Mouse (Mus musculus) liver, postnatal 0 days (tissue): ENCODE measurements around the gene Hectd2. TPM values are rescaled to one million over a fixed set of nuclear protein-coding genes. Genes with fewer than 3 reads are reported as not detected.
A peak's percentile ranks its signal among the peaks of the same experiment; 100 is the strongest.

Experiments used
- ATAC-seq: fragments of 200-750 bp; cut with Nextera tagmentation; 2 replicates; pipeline ENCODE4 v1.8.0; 2017; ENCODE audit warnings: mild to moderate bottlenecking, moderate library complexity
- DNase-seq: peaks from one replicate; pipeline ENCODE4 v3.0.0-alpha.2; 2016
- H3K27ac ChIP-seq: fragments of 300-500 bp; sonication (generic); 2 replicates; pipeline ENCODE4 v1.5.1; 2014; ENCODE audit warnings: antibody characterized with exemption, moderate library complexity, mild to moderate bottlenecking, low read depth
- H3K27me3 ChIP-seq: fragments of 300-500 bp; sonication (generic); 2 replicates; pipeline ENCODE4 v1.6.1; 2014; ENCODE audit warnings: low read length, control low read depth, mixed read lengths; ENCODE audit not compliant: insufficient read depth
- H3K36me3 ChIP-seq: fragments of 300-500 bp; sonication (generic); replicated peaks from 2 replicates; pipeline ENCODE4 v1.6.1; 2014; ENCODE audit warnings: mild to moderate bottlenecking, control low read depth, low read length, moderate library complexity, mixed read lengths; ENCODE audit not compliant: insufficient read depth
- H3K4me1 ChIP-seq: fragments of 300-500 bp; sonication (generic); 2 replicates; pipeline ENCODE4 v1.6.1; 2014; ENCODE audit warnings: antibody characterized with exemption, mild to moderate bottlenecking, control low read depth; ENCODE audit not compliant: insufficient read depth
- H3K4me2 ChIP-seq: fragments of 300-500 bp; sonication (generic); 2 replicates; pipeline ENCODE4 v1.6.1; 2014; ENCODE audit warnings: low read depth, mild to moderate bottlenecking, low read length, moderate library complexity, mixed read lengths
- H3K4me3 ChIP-seq: fragments of 300-500 bp; sonication (generic); 2 replicates; pipeline ENCODE4 v1.5.1; 2014; ENCODE audit warnings: low read depth, low read length
- H3K9ac ChIP-seq: fragments of 300-500 bp; sonication (generic); replicated peaks from 2 replicates; pipeline ENCODE4 v1.6.1; 2014; ENCODE audit warnings: mild to moderate bottlenecking, moderate library complexity
- H3K9me3 ChIP-seq: fragments of 300-500 bp; sonication (generic); 2 replicates; pipeline ENCODE4 v1.6.1; 2016; ENCODE audit warnings: mild to moderate bottlenecking, control low read depth, low read length, mixed read lengths
- CTCF ChIP-seq: sonication (generic); IDR thresholded peaks from 2 replicates; pipeline ENCODE4 v1.5.1; 2016; ENCODE audit warnings: antibody characterized with exemption, low read depth
- EP300 ChIP-seq: IDR thresholded peaks from 2 replicates; pipeline ENCODE4 v1.6.1; 2016; ENCODE audit warnings: antibody characterized with exemption, low read depth, mild to moderate bottlenecking
- WGBS: fragments of 180-500 bp; shearing (Covaris S2); extraction: QIAGEN DNeasy Blood & Tissue Kit; methylation state at CpG from one replicate; pipeline ENCODE4 v1.1.7; 2014; ENCODE audit not compliant: insufficient replicate concordance; 5-methylcytosine and 5-hydroxymethylcytosine counted together
- polyA plus RNA-seq: library from polyadenylated mRNA; unstranded; fragments of >200 nt; fragmentation: Nextera tagmentation; extraction: Ambion mirVana; gene quantifications from 2 replicates; pipeline ENCODE4 v1.2.1, GENCODE M21; 2015

Hectd2 gene
- polyA plus RNA-seq, 1 experiment from 2014 or later, result 1.00 TPM

DNA sequence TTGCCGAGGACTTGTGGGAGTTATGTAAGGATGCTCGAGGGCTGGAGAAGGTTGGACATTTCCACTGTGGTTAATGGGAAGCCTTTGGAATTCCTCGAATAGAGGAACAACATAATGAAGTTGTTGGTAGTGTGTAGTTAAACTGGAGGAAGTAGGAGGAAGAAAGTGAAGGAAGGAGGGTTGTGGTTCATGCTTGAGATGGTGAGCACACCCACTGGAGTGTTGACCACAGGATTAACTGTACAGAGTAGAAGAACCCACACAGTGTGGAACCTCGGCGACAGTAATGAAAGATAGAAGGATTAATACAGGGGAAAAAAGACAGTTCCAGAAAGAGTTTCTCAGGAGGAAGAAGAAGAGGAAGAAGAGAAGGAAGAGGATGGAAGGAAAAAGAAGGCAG lies 4.9 kb downstream of the Hectd2 start:
- H3K9me3 ChIP-seq, result no peaks in the 10 kb centered on the region
- no peak overlapping the region for H3K9ac ChIP-seq
- H3K27me3 ChIP-seq, result peaks cover 8% of the 10 kb centered on the region; the same call in 1 of the 2 replicates
- H3K36me3 ChIP-seq, result no peaks in the 10 kb centered on the region
- 43% methylated on average over 5 of the region's 5 CpGs for WGBS
- H3K4me1 ChIP-seq, result no peaks in the 10 kb centered on the region
- no peak overlapping the region for H3K4me2 ChIP-seq
- TF ChIP-seq EP300 (no peak), CTCF (no peak)
- no peak overlapping the region for H3K4me3 ChIP-seq
- DNase-seq, result no peak
- ATAC-seq, result no peak
- H3K27ac ChIP-seq, result no peak overlapping the region

- no peak for ATAC-seq
- Histone ChIP-seq H3K4me1 (no peaks in the 10 kb centered on the region), H3K4me2 (no peak overlapping the region), H3K4me3 (no peak overlapping the region), H3K9ac (no peak overlapping the region), H3K27me3 (peaks cover 3% of the 10 kb centered on the region; the same call in 1 of the 2 replicates), H3K27ac (no peak overlapping the region), H3K9me3 (no peaks in the 10 kb centered on the region), H3K36me3 (no peaks in the 10 kb centered on the region)
- peak; percentile 43; the same call in 1 of the 2 replicates for TF ChIP-seq CTCF
- no peak for TF ChIP-seq EP300
- no peak for DNase-seq
- WGBS, result 16% methylated on average over 2 of the region's 2 CpGs
These were observed 5.7 kb downstream of the Hectd2 start for GRCm38 (mm10) chr19:36560160-36560559.

GRCm38 (mm10) chr19:36561171-36561570 lies 6.7 kb downstream of the Hectd2 start:
- H3K9ac ChIP-seq, result no peak overlapping the region
- DNase-seq (no peak), ATAC-seq (no peak)
- no peak overlapping the region for H3K4me3 ChIP-seq
- H3K4me2 ChIP-seq, result no peak overlapping the region; the same call in 1 of the 2 replicates
- H3K36me3 ChIP-seq, result no peaks in the 10 kb centered on the region
- H3K4me1 ChIP-seq, result no peaks in the 10 kb centered on the region
- 31% methylated on average over 2 of the region's 2 CpGs for WGBS
- H3K27me3 ChIP-seq, result no peaks in the 10 kb centered on the region
- no peaks in the 10 kb centered on the region for H3K9me3 ChIP-seq
- no peak overlapping the region for H3K27ac ChIP-seq
- TF ChIP-seq CTCF, result no peak
- TF ChIP-seq EP300, result no peak

DNA sequence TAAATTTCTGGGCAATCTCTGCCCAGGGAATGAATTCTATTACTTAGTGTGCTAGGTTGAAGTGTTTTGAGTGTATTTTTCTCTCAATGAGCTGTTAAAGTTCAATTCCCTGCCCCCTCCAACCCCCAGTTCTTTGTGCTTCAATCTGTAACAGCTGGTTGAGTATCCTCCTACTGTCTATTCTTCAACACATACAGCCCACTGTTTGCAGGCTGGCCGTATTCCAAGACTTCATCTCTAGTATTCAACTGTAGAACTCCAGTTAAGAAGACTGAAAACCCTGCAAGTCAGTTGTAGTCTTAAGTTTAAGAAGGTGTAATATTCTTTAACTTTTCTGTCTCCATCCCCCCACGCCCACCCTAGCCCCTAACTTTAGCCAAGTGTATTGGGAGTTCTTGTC lies 10.0 kb downstream of the Hectd2 start:
- no peaks in the 10 kb centered on the region for H3K27me3 ChIP-seq
- WGBS, result 62% methylated on average over 2 of the region's 2 CpGs
- no peak for TF ChIP-seq CTCF
- TF ChIP-seq EP300, result no peak
- no peak overlapping the region for H3K4me2 ChIP-seq
- no peaks in the 10 kb centered on the region for H3K36me3 ChIP-seq
- no peak for DNase-seq
- no peak overlapping the region for H3K9ac ChIP-seq
- H3K4me3 ChIP-seq, result no peak overlapping the region
- H3K27ac ChIP-seq, result no peak overlapping the region
- ATAC-seq, result no peak
- H3K9me3 ChIP-seq, result no peaks in the 10 kb centered on the region
- H3K4me1 ChIP-seq, result no peaks in the 10 kb centered on the region

DNA sequence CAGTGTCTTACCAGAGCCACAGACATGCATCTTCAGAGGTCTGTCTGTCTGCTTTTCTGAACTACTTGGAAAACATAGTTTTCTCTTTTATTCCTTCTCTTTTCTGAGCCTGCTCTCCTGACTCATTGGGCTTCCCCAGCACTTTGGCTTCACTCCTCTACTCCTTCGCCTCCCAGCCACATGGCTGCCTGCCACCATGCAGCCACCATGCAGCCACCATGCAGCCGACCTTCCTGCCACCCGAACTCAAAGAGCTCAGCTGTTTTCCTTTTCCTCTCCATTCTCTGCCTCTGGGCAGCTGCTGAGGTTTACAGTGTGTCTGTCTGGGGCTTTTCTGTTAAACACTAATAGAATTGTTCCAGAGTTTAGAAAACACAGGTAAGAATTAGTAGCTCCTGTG lies 19.5 kb downstream of the Hectd2 start:
- Histone ChIP-seq H3K27ac (no peak overlapping the region), H3K4me1 (no peaks in the 10 kb centered on the region), H3K36me3 (no peaks in the 10 kb centered on the region), H3K9me3 (no peaks in the 10 kb centered on the region), H3K9ac (no peak overlapping the region), H3K27me3 (no peaks in the 10 kb centered on the region), H3K4me3 (no peak overlapping the region), H3K4me2 (no peak overlapping the region)
- no peak for ATAC-seq
- DNase-seq, result no peak
- WGBS, result 57% methylated on average over 3 of the region's 3 CpGs
- TF ChIP-seq CTCF (no peak), EP300 (no peak)

DNA sequence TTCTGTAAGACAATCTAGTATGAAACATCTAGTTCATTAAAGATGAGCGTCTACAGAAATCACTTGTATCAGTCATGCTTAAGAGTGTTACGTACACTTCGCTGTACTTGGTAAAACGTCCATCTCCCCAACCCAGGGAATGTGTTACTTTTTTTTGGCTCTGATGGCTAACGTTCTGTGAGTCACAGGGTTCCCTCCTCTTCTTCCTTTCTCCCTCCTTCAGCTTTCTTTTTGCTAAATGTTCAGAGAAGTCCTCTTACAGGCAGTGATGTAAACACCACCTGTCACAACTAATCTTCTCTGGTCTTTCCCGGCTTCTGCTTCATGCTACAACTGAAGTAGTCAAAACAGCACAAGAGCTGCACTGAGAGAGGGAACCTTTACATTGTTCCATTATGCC lies 20.7 kb downstream of the Hectd2 start:
- Histone ChIP-seq H3K4me2 (no peak overlapping the region), H3K4me1 (no peaks in the 10 kb centered on the region), H3K9me3 (no peaks in the 10 kb centered on the region), H3K9ac (no peak overlapping the region), H3K27ac (no peak overlapping the region), H3K4me3 (no peak overlapping the region), H3K27me3 (no peaks in the 10 kb centered on the region), H3K36me3 (no peaks in the 10 kb centered on the region)
- DNase-seq (no peak), ATAC-seq (no peak)
- WGBS, result 81% methylated on average over 6 of the region's 6 CpGs
- TF ChIP-seq CTCF, result no peak
- TF ChIP-seq EP300, result no peak

DNA sequence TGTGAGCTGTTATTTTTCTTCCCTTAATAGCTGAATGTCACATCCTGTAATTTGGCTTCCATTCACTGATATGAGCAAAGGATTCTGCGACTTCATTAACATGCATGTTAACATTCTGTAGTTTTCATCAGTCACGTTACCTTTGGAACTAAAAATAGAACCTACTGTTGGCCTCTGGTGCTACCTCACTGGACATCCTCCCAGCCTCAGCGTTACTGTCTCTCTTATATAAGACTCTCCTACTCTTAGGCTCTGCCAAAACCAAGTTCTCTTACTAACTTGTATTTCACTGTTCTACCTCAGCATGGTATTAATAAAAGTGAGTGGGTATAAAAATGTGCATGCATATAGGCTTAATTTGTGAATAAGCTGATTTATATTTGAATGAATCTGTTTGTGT lies 26.4 kb downstream of the Hectd2 start:
- no peaks in the 10 kb centered on the region for H3K4me1 ChIP-seq
- no peak overlapping the region for H3K9ac ChIP-seq
- no peak overlapping the region for H3K4me3 ChIP-seq
- WGBS, result 73% methylated on average over 3 of the region's 3 CpGs
- TF ChIP-seq CTCF (no peak), EP300 (no peak)
- no peak for ATAC-seq
- H3K27ac ChIP-seq, result no peak overlapping the region
- no peaks in the 10 kb centered on the region for H3K27me3 ChIP-seq
- H3K9me3 ChIP-seq, result no peaks in the 10 kb centered on the region
- H3K36me3 ChIP-seq, result no peaks in the 10 kb centered on the region
- H3K4me2 ChIP-seq, result no peak overlapping the region
- DNase-seq, result no peak
